Mouse (Mus musculus) midbrain, embryonic 11.5 days (tissue): ENCODE data around the gene Lrrc34. TPM values are rescaled to one million over a fixed set of nuclear protein-coding genes. Genes with fewer than 3 reads are reported as not detected.

ENCODE experiments used
- ATAC-seq: fragments of 200-750 bp; cut with Nextera tagmentation; 2 replicates; pipeline ENCODE4 v1.8.0; 2017; ENCODE audit warnings: moderate TSS enrichment, moderate library complexity; ENCODE audit not compliant: low FRiP score
- DNase-seq: peaks from one replicate; pipeline ENCODE4 v3.0.0; 2015; ENCODE audit warnings: low spot score; ENCODE audit errors: missing footprints
- H3K27ac ChIP-seq: fragments of 300-500 bp; sonication (generic); 2 replicates; pipeline ENCODE4 v1.5.1; 2014; ENCODE audit warnings: low read depth, low read length
- H3K27me3 ChIP-seq: fragments of 300-500 bp; sonication (generic); 2 replicates; pipeline ENCODE4 v1.6.1; 2014; ENCODE audit warnings: mild to moderate bottlenecking, low read length, moderate library complexity, mixed read lengths; ENCODE audit not compliant: control insufficient read depth, insufficient read depth
- H3K36me3 ChIP-seq: fragments of 300-500 bp; sonication (generic); 2 replicates; pipeline ENCODE4 v1.6.1; 2014; ENCODE audit warnings: mild to moderate bottlenecking, low read length, moderate library complexity, mixed read lengths; ENCODE audit not compliant: control insufficient read depth, insufficient read depth
- H3K4me1 ChIP-seq: fragments of 300-500 bp; sonication (generic); 2 replicates; pipeline ENCODE4 v1.6.1; 2014; ENCODE audit warnings: low read length; ENCODE audit not compliant: control insufficient read depth, insufficient read depth
- H3K4me2 ChIP-seq: fragments of 300-500 bp; sonication (generic); 2 replicates; pipeline ENCODE4 v1.6.1; 2014; ENCODE audit warnings: mild to moderate bottlenecking, moderate library complexity
- H3K4me3 ChIP-seq: fragments of 300-500 bp; sonication (generic); 2 replicates; pipeline ENCODE4 v1.5.1; 2014; ENCODE audit warnings: low read depth, low read length
- H3K9ac ChIP-seq: fragments of 300-500 bp; sonication (generic); 2 replicates; pipeline ENCODE4 v1.6.1; 2014; ENCODE audit warnings: low read length
- H3K9me3 ChIP-seq: fragments of 300-500 bp; sonication (generic); 2 replicates; pipeline ENCODE4 v1.6.1; 2016; ENCODE audit warnings: low read length; ENCODE audit not compliant: control insufficient read depth
- WGBS: fragments of 180-500 bp; shearing (Covaris S2); extraction: QIAGEN DNeasy Blood & Tissue Kit; methylation state at CpG from one replicate; pipeline ENCODE4 v1.1.7; 2014; 5-methylcytosine and 5-hydroxymethylcytosine counted together
- polyA plus RNA-seq: library from polyadenylated mRNA; unstranded; fragments of >200 nt; fragmentation: Nextera tagmentation; extraction: Ambion mirVana; gene quantifications from 2 replicates; pipeline ENCODE4 v1.2.1, GENCODE M21; 2014

Gene Lrrc34
- polyA plus RNA-seq, 1 experiment from 2014 or later, result 1.6 TPM

GRCm38 (mm10) chr3:30648466-30648865 is 797 bp upstream of the Lrrc34 start:
- H3K4me1 ChIP-seq, result peaks cover 11% of the 10 kb centered on the region
- no peak overlapping the region for H3K4me3 ChIP-seq
- H3K9ac ChIP-seq, result no peak overlapping the region
- H3K27ac ChIP-seq, result no peak overlapping the region
- no peak for DNase-seq
- 98% methylated on average over 2 of the region's 2 CpGs for WGBS
- H3K36me3 ChIP-seq, result no peaks in the 10 kb centered on the region
- peaks cover 22% of the 10 kb centered on the region for H3K27me3 ChIP-seq
- no peak for ATAC-seq
- no peaks in the 10 kb centered on the region for H3K9me3 ChIP-seq
- H3K4me2 ChIP-seq, result no peak overlapping the region

- WGBS, result 52% methylated on average over 8 of the region's 8 CpGs
- Histone ChIP-seq H3K9me3 (no peaks in the 10 kb centered on the region), H3K27me3 (peaks cover 22% of the 10 kb centered on the region), H3K4me3 (no peak overlapping the region), H3K27ac (no peak overlapping the region), H3K36me3 (no peaks in the 10 kb centered on the region), H3K4me2 (no peak overlapping the region), H3K4me1 (peaks cover 11% of the 10 kb centered on the region), H3K9ac (no peak overlapping the region)
- ATAC-seq (no peak), DNase-seq (no peak)
Measured at GRCm38 (mm10) chr3:30646761-30647160, 908 bp downstream of the Lrrc34 start.

- WGBS, result 69% methylated on average over 2 of the region's 2 CpGs
Measured at GRCm38 (mm10) chr3:30644207-30644606, 3.5 kb downstream of the Lrrc34 start, which contains the start of gene Lrriq4. Gene Lrriq4 (plus strand): TSS chr3:30644507.

GRCm38 (mm10) chr3:30635629-30636028 is 12.0 kb downstream of the Lrrc34 start:
- no peak for DNase-seq
- no peaks in the 10 kb centered on the region for H3K27me3 ChIP-seq
- no peak overlapping the region for H3K4me2 ChIP-seq
- no peak overlapping the region for H3K4me3 ChIP-seq
- H3K27ac ChIP-seq, result no peak overlapping the region
- no peaks in the 10 kb centered on the region for H3K9me3 ChIP-seq
- WGBS, result 77% methylated on average over 4 of the region's 4 CpGs
- ATAC-seq, result no peak
- no peaks in the 10 kb centered on the region for H3K4me1 ChIP-seq
- H3K36me3 ChIP-seq, result no peaks in the 10 kb centered on the region
- no peak overlapping the region for H3K9ac ChIP-seq

More at GRCm38 (mm10) chr3:30644207-30644606, 3.5 kb downstream of the Lrrc34 start, which contains the start of gene Lrriq4:
- DNase-seq (no peak), ATAC-seq (no peak)
- Histone ChIP-seq H3K9me3 (no peaks in the 10 kb centered on the region), H3K4me1 (peaks cover 5% of the 10 kb centered on the region), H3K9ac (no peak within 1 kb of the TSS), H3K4me2 (no peak within 1 kb of the TSS), H3K4me3 (no peak within 1 kb of the TSS), H3K36me3 (no peaks in the 10 kb centered on the region), H3K27ac (no peak within 1 kb of the TSS), H3K27me3 (peaks cover 6% of the 10 kb centered on the region)

GRCm38 (mm10) chr3:30633681-30634080 is 14.0 kb downstream of the Lrrc34 start:
- Histone ChIP-seq H3K4me1 (no peaks in the 10 kb centered on the region), H3K9ac (no peak overlapping the region), H3K4me2 (no peak overlapping the region), H3K27me3 (no peaks in the 10 kb centered on the region), H3K9me3 (no peaks in the 10 kb centered on the region), H3K4me3 (no peak overlapping the region), H3K27ac (no peak overlapping the region), H3K36me3 (no peaks in the 10 kb centered on the region)
- ATAC-seq (no peak), DNase-seq (no peak)
- 59% methylated on average over 3 of the region's 3 CpGs for WGBS

GRCm38 (mm10) chr3:30620132-30620531 is 27.5 kb downstream of the Lrrc34 start:
- no peak overlapping the region for H3K4me3 ChIP-seq
- H3K9ac ChIP-seq, result no peak overlapping the region
- H3K9me3 ChIP-seq, result no peaks in the 10 kb centered on the region
- no peaks in the 10 kb centered on the region for H3K4me1 ChIP-seq
- H3K4me2 ChIP-seq, result no peak overlapping the region
- ATAC-seq, result no peak
- peaks cover 5% of the 10 kb centered on the region; the same call in 1 of the 2 replicates for H3K36me3 ChIP-seq
- 89% methylated on average over 8 of the region's 8 CpGs for WGBS
- H3K27ac ChIP-seq, result no peak overlapping the region
- no peak for DNase-seq
- H3K27me3 ChIP-seq, result no peaks in the 10 kb centered on the region

- no peaks in the 10 kb centered on the region for H3K9me3 ChIP-seq
- no peaks in the 10 kb centered on the region for H3K27me3 ChIP-seq
- H3K27ac ChIP-seq, result no peak overlapping the region
- H3K4me3 ChIP-seq, result no peak overlapping the region
- DNase-seq (no peak), ATAC-seq (no peak)
- no peak overlapping the region for H3K4me2 ChIP-seq
- 87% methylated on average over 4 of the region's 4 CpGs for WGBS
- no peaks in the 10 kb centered on the region for H3K4me1 ChIP-seq
- H3K9ac ChIP-seq, result no peak overlapping the region
- peaks cover 22% of the 10 kb centered on the region for H3K36me3 ChIP-seq
Measured at GRCm38 (mm10) chr3:30610930-30611329, 36.7 kb downstream of the Lrrc34 start.

- no peak overlapping the region for H3K27ac ChIP-seq
- H3K4me2 ChIP-seq, result no peak overlapping the region
- no peaks in the 10 kb centered on the region for H3K27me3 ChIP-seq
- no peaks in the 10 kb centered on the region for H3K9me3 ChIP-seq
- H3K36me3 ChIP-seq, result peaks cover 21% of the 10 kb centered on the region
- H3K4me3 ChIP-seq, result no peak overlapping the region
- no peak overlapping the region for H3K9ac ChIP-seq
- no peak for DNase-seq
- H3K4me1 ChIP-seq, result no peaks in the 10 kb centered on the region
- ATAC-seq, result no peak
- WGBS, result 94% methylated on average over 3 of the region's 3 CpGs
Measured at GRCm38 (mm10) chr3:30608999-30609398, 38.7 kb downstream of the Lrrc34 start.

- Histone ChIP-seq H3K4me3 (peak overlapping the region; percentile 88), H3K4me1 (peaks cover 8% of the 10 kb centered on the region), H3K27me3 (no peaks in the 10 kb centered on the region), H3K27ac (no peak overlapping the region), H3K9me3 (no peaks in the 10 kb centered on the region), H3K4me2 (peak overlapping the region; percentile 80), H3K36me3 (peaks cover 6% of the 10 kb centered on the region; the same call in 1 of the 2 replicates), H3K9ac (peak overlapping the region; percentile 86)
- DNase-seq (peak; percentile 64), ATAC-seq (no peak)
- 35% methylated on average over 10 of the region's 10 CpGs for WGBS
Measured at GRCm38 (mm10) chr3:30603256-30603655, 44.4 kb downstream of the Lrrc34 start.
